Mouse (Mus musculus) effector memory CD4-positive, alpha-beta T cell, adult 5 months (primary cell): ENCODE results near the gene Hist1h3c. TPM values are rescaled to one million over a fixed set of nuclear protein-coding genes. Genes with fewer than 3 reads are reported as not detected.

ENCODE experiments used
- polyA plus RNA-seq: library from polyadenylated mRNA; unstranded; fragments of 100-300 nt; shearing (Covaris generic); gene quantifications from one replicate; pipeline ENCODE4 v1.2.1, GENCODE M21; 2017

Gene Hist1h3c
- polyA plus RNA-seq, 1 experiment from 2014 or later = not detected

Other genes starting within 250 kb of the Hist1h3c start
- gene Hist1h4h, start 214.6 kb downstream of the Hist1h3c start, polyA plus RNA-seq = 4.7 TPM
- gene Hist1h2af, start 211.7 kb downstream of the Hist1h3c start, polyA plus RNA-seq = not detected
- gene Hist1h3g, start 210.2 kb downstream of the Hist1h3c start, polyA plus RNA-seq = not detected
- gene Hist1h2bh, start 202.2 kb downstream of the Hist1h3c start, polyA plus RNA-seq = 0.29 TPM
- 1.1 TPM for gene Hist1h3f, start 201.6 kb downstream of the Hist1h3c start, polyA plus RNA-seq
- gene Hist1h4f, start 194.0 kb downstream of the Hist1h3c start, polyA plus RNA-seq = not detected
- gene Hist1h1d, start 192.3 kb downstream of the Hist1h3c start, polyA plus RNA-seq = 0.21 TPM
- gene Hist1h3e, start 183.2 kb downstream of the Hist1h3c start, polyA plus RNA-seq = 2.8 TPM
- gene Hist1h2ae, start 174.4 kb downstream of the Hist1h3c start, polyA plus RNA-seq = 1.7 TPM
- 3.7 TPM for gene Hist1h2bg, start 174.2 kb downstream of the Hist1h3c start, polyA plus RNA-seq
- not detected for gene Hist1h2bf, start 171.4 kb downstream of the Hist1h3c start, polyA plus RNA-seq
- gene Hist1h2ad, start 171.2 kb downstream of the Hist1h3c start, polyA plus RNA-seq = 0.70 TPM
- gene Hist1h3d, start 169.8 kb downstream of the Hist1h3c start, polyA plus RNA-seq = not detected
- 14.8 TPM for gene Hist1h4d, start 164.0 kb downstream of the Hist1h3c start, polyA plus RNA-seq
- gene Hist1h2be, start 124.5 kb downstream of the Hist1h3c start, polyA plus RNA-seq = 2.0 TPM
- 4.4 TPM for gene Hist1h1e, start 123.0 kb downstream of the Hist1h3c start, polyA plus RNA-seq
- 0.29 TPM for gene Hist1h2ac, start 61.7 kb downstream of the Hist1h3c start, polyA plus RNA-seq
- gene Hist1h2bc, start 61.4 kb downstream of the Hist1h3c start, polyA plus RNA-seq = 10.1 TPM
- not detected for gene Hist1h1t, start 49.8 kb downstream of the Hist1h3c start, polyA plus RNA-seq
- 4.5 TPM for gene Hist1h4c, start 47.1 kb downstream of the Hist1h3c start, polyA plus RNA-seq
- gene Hfe, start 34.7 kb downstream of the Hist1h3c start, polyA plus RNA-seq = 0.79 TPM
- 34.3 TPM for gene Hist1h1c, start 6.8 kb downstream of the Hist1h3c start, polyA plus RNA-seq
- gene Hist1h2bb, start 1.1 kb upstream of the Hist1h3c start, polyA plus RNA-seq = not detected
- not detected for gene Hist1h2ab, start 5.5 kb upstream of the Hist1h3c start, polyA plus RNA-seq
- gene Hist1h3b, start 6.7 kb upstream of the Hist1h3c start, polyA plus RNA-seq = not detected
- gene Hist1h4b, start 11.4 kb upstream of the Hist1h3c start, polyA plus RNA-seq = 6.6 TPM
- not detected for gene Hist1h4a, start 15.6 kb upstream of the Hist1h3c start, polyA plus RNA-seq
- gene Hist1h3a, start 16.8 kb upstream of the Hist1h3c start, polyA plus RNA-seq = 3.8 TPM
- gene Hist1h1a, start 18.1 kb upstream of the Hist1h3c start, polyA plus RNA-seq = not detected
- not detected for gene Trim38, start 24.3 kb upstream of the Hist1h3c start, polyA plus RNA-seq
- gene Slc17a2, start 61.4 kb upstream of the Hist1h3c start, polyA plus RNA-seq = not detected
- gene Slc17a3, start 93.8 kb upstream of the Hist1h3c start, polyA plus RNA-seq = not detected
- gene Slc17a1, start 122.1 kb upstream of the Hist1h3c start, polyA plus RNA-seq = not detected
- not detected for gene Slc17a4, start 169.4 kb upstream of the Hist1h3c start, polyA plus RNA-seq
- not detected for gene Hist1h2ba, start 188.6 kb upstream of the Hist1h3c start, polyA plus RNA-seq
- not detected for gene Hist1h2aa, start 188.9 kb upstream of the Hist1h3c start, polyA plus RNA-seq
- not detected for gene Scgn, start 245.6 kb upstream of the Hist1h3c start, polyA plus RNA-seq